Mouse (Mus musculus) lung, embryonic 14.5 days (tissue): ENCODE data around the gene Rmnd5a. TPM values are rescaled to one million over a fixed set of nuclear protein-coding genes. Genes with fewer than 3 reads are reported as not detected.

Experiments
- ATAC-seq: fragments of 200-750 bp; cut with Nextera tagmentation; 2 replicates; pipeline ENCODE4 v1.8.0; 2017; ENCODE audit warnings: mild to moderate bottlenecking, moderate TSS enrichment, moderate library complexity; ENCODE audit not compliant: insufficient read depth
- DNase-seq: peaks from one replicate; pipeline ENCODE4 v3.0.0-alpha.2; 2015
- H3K27ac ChIP-seq: fragments of 300-500 bp; sonication (generic); 2 replicates; pipeline ENCODE4 v1.5.1; 2014; ENCODE audit warnings: low read depth, mild to moderate bottlenecking, moderate library complexity
- H3K27me3 ChIP-seq: fragments of 300-500 bp; sonication (generic); 2 replicates; pipeline ENCODE4 v1.6.1; 2014; ENCODE audit warnings: low read length, control low read depth; ENCODE audit not compliant: insufficient read depth
- H3K36me3 ChIP-seq: fragments of 300-500 bp; sonication (generic); 2 replicates; pipeline ENCODE4 v1.6.1; 2014; ENCODE audit warnings: control low read depth; ENCODE audit not compliant: insufficient read depth
- H3K4me1 ChIP-seq: fragments of 300-500 bp; sonication (generic); 2 replicates; pipeline ENCODE4 v1.6.1; 2014; ENCODE audit warnings: antibody characterized with exemption, control low read depth; ENCODE audit not compliant: insufficient read depth
- H3K4me2 ChIP-seq: fragments of 300-500 bp; sonication (generic); 2 replicates; pipeline ENCODE4 v1.6.1; 2014; ENCODE audit warnings: mild to moderate bottlenecking
- H3K4me3 ChIP-seq: fragments of 300-500 bp; sonication (generic); 2 replicates; pipeline ENCODE4 v1.5.1; 2014; ENCODE audit warnings: low read depth, low read length
- H3K9ac ChIP-seq: fragments of 300-500 bp; sonication (generic); 2 replicates; pipeline ENCODE4 v1.6.1; 2014
- H3K9me3 ChIP-seq: fragments of 300-500 bp; sonication (generic); 2 replicates; pipeline ENCODE4 v1.6.1; 2016; ENCODE audit warnings: low read depth, low read length, control low read depth
- CTCF ChIP-seq: IDR thresholded peaks from 2 replicates; pipeline ENCODE4 v1.5.1; 2016; ENCODE audit warnings: antibody characterized with exemption, low read depth
- WGBS: fragments of 180-500 bp; shearing (Covaris S2); extraction: QIAGEN DNeasy Blood & Tissue Kit; methylation state at CpG from one replicate; pipeline ENCODE4 v1.1.7; 2014; 5-methylcytosine and 5-hydroxymethylcytosine counted together
- polyA plus RNA-seq: library from polyadenylated mRNA; unstranded; fragments of >200 nt; fragmentation: Nextera tagmentation; extraction: Ambion mirVana; gene quantifications from 2 replicates; pipeline ENCODE4 v1.2.1, GENCODE M21; 2014

The Rmnd5a gene
- polyA plus RNA-seq, 1 experiment from 2014 or later: 9.4 TPM

DNA sequence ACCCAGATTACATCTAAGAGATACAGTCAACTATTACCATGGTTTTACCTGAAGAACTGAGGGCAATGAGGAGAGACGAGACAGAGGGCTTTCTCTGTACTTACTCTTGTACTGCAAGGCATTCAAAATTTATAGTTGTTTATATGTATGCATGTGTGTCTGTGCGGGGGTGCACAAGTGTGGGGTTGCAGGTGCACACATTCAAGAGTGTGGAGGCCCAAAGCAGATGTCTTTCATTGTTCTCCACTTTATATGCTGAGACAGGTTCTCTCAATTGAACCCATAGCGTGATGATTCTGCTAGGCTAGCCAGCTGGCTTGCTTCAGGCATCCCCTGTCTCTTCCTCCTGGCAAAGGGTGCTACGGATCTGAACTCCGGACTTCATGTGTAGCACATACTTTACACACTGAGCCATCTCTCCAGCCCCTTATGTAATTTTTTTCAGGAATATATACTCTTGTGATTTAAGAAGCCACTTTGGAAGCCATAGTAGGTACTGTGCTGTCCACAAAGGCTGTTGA is 69.3 kb downstream of the Rmnd5a start:
- no peak overlapping the region for H3K4me2 ChIP-seq
- no peak overlapping the region for H3K9ac ChIP-seq
- no peaks in the 10 kb centered on the region for H3K36me3 ChIP-seq
- no peaks in the 10 kb centered on the region for H3K27me3 ChIP-seq
- H3K4me3 ChIP-seq: no peak overlapping the region
- ATAC-seq (no peak), DNase-seq (no peak)
- H3K4me1 ChIP-seq: no peaks in the 10 kb centered on the region
- no peaks in the 10 kb centered on the region for H3K9me3 ChIP-seq
- 69% methylated on average over 5 of the region's 5 CpGs for WGBS
- H3K27ac ChIP-seq: no peak overlapping the region
- TF ChIP-seq CTCF: no peak

DNA sequence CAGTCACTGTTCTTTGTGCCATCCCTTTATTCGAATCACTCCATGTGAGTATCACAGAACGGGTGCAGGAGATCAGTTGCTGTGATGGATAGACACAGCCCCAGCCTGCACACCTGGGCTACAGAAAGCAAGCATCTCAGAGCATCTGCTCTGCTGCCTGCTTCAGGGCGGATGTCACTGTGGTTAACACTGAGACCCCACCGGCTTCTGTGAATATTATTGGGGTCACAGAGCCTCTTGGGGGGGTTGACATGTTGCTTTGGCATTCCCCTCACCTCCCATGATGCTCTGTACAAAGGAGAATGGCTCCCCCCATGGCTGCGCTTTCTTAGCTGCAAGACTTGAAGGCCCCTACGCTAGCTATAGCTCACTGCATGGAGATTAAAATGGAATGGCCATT is 71.0 kb downstream of the Rmnd5a start:
- no peak overlapping the region for H3K9ac ChIP-seq
- no peak overlapping the region for H3K27ac ChIP-seq
- no peak overlapping the region for H3K4me3 ChIP-seq
- DNase-seq (no peak), ATAC-seq (no peak)
- no peaks in the 10 kb centered on the region for H3K27me3 ChIP-seq
- no peaks in the 10 kb centered on the region for H3K36me3 ChIP-seq
- no peak overlapping the region for H3K4me2 ChIP-seq
- 93% methylated on average over 6 of the region's 6 CpGs for WGBS
- no peaks in the 10 kb centered on the region for H3K4me1 ChIP-seq
- H3K9me3 ChIP-seq: no peaks in the 10 kb centered on the region
- no peak for TF ChIP-seq CTCF

GRCm38 (mm10) chr6:71363995-71364394 is 76.4 kb downstream of the Rmnd5a start:
- Histone ChIP-seq H3K4me3 (no peak overlapping the region), H3K27me3 (no peaks in the 10 kb centered on the region), H3K4me2 (no peak overlapping the region), H3K9me3 (no peaks in the 10 kb centered on the region), H3K36me3 (no peaks in the 10 kb centered on the region), H3K27ac (no peak overlapping the region), H3K4me1 (no peaks in the 10 kb centered on the region), H3K9ac (no peak overlapping the region)
- ATAC-seq: no peak
- no peak for TF ChIP-seq CTCF
- no peak for DNase-seq
- 75% methylated on average over 2 of the region's 2 CpGs for WGBS

- Histone ChIP-seq H3K27ac (no peak overlapping the region), H3K27me3 (no peaks in the 10 kb centered on the region), H3K4me3 (no peak overlapping the region), H3K36me3 (no peaks in the 10 kb centered on the region), H3K4me1 (no peaks in the 10 kb centered on the region), H3K9ac (no peak overlapping the region), H3K9me3 (no peaks in the 10 kb centered on the region), H3K4me2 (no peak overlapping the region)
- DNase-seq (no peak), ATAC-seq (no peak)
- TF ChIP-seq CTCF: no peak
- 74% methylated on average over 10 of the region's 10 CpGs for WGBS
Observed at GRCm38 (mm10) chr6:71361156-71361670, 79.2 kb downstream of the Rmnd5a start.

DNA sequence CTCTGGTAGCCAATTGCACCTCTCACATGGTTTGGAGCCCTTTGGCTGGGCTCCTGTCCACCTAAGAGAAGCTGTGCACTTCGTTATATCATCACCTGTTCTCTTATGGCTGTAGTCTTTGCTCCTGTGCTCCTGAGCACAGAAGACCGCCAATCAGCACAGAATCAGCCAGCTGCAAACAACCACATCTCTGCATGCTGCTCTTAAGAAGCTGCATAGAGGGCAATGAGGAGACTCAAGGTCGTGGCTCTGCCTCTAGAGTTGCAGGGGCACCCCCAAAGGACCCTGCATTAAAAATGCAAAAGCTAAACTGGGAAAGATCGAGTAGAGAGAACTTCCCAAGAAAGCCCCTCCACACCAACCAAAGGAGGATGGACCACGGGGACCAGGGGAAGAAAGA is 79.7 kb downstream of the Rmnd5a start:
- no peaks in the 10 kb centered on the region for H3K9me3 ChIP-seq
- H3K27me3 ChIP-seq: no peaks in the 10 kb centered on the region
- no peaks in the 10 kb centered on the region for H3K36me3 ChIP-seq
- no peak overlapping the region for H3K27ac ChIP-seq
- no peaks in the 10 kb centered on the region for H3K4me1 ChIP-seq
- H3K9ac ChIP-seq: no peak overlapping the region
- TF ChIP-seq CTCF: no peak
- WGBS: 67% methylated on average over 5 of the region's 5 CpGs
- H3K4me2 ChIP-seq: no peak overlapping the region
- no peak overlapping the region for H3K4me3 ChIP-seq
- ATAC-seq (no peak), DNase-seq (no peak)

- Histone ChIP-seq H3K4me2 (no peak overlapping the region), H3K27me3 (no peaks in the 10 kb centered on the region), H3K27ac (no peak overlapping the region), H3K4me3 (no peak overlapping the region), H3K9me3 (no peaks in the 10 kb centered on the region), H3K36me3 (no peaks in the 10 kb centered on the region), H3K9ac (no peak overlapping the region), H3K4me1 (no peaks in the 10 kb centered on the region)
- 79% methylated on average over 4 of the region's 4 CpGs for WGBS
- no peak for ATAC-seq
- no peak for DNase-seq
- no peak for TF ChIP-seq CTCF
Observed at GRCm38 (mm10) chr6:71360221-71360620, 80.2 kb downstream of the Rmnd5a start.

GRCm38 (mm10) chr6:71357493-71357892 is 82.9 kb downstream of the Rmnd5a start:
- H3K4me3 ChIP-seq: no peak overlapping the region
- no peaks in the 10 kb centered on the region for H3K36me3 ChIP-seq
- TF ChIP-seq CTCF: no peak
- H3K9me3 ChIP-seq: no peaks in the 10 kb centered on the region
- DNase-seq (no peak), ATAC-seq (no peak)
- no peaks in the 10 kb centered on the region for H3K27me3 ChIP-seq
- no peak overlapping the region for H3K27ac ChIP-seq
- no peaks in the 10 kb centered on the region for H3K4me1 ChIP-seq
- no peak overlapping the region for H3K4me2 ChIP-seq
- WGBS: 83% methylated on average over 7 of the region's 7 CpGs
- no peak overlapping the region for H3K9ac ChIP-seq

- no peak overlapping the region for H3K9ac ChIP-seq
- no peak overlapping the region for H3K4me3 ChIP-seq
- DNase-seq (no peak), ATAC-seq (no peak)
- no peaks in the 10 kb centered on the region for H3K27me3 ChIP-seq
- H3K4me2 ChIP-seq: no peak overlapping the region
- no peak for TF ChIP-seq CTCF
- H3K4me1 ChIP-seq: no peaks in the 10 kb centered on the region
- H3K27ac ChIP-seq: no peak overlapping the region
- H3K36me3 ChIP-seq: no peaks in the 10 kb centered on the region
- H3K9me3 ChIP-seq: no peaks in the 10 kb centered on the region
- 77% methylated on average over 2 of the region's 2 CpGs for WGBS
Observed at GRCm38 (mm10) chr6:71353722-71354121, 86.7 kb downstream of the Rmnd5a start.
